Mouse (Mus musculus) testis, adult 2 months (tissue): Measurements from ENCODE around the gene Gpnmb. TPM values are rescaled to one million over a fixed set of nuclear protein-coding genes. Genes with fewer than 3 reads are reported as not detected.

Source experiments
- H3K27ac ChIP-seq: fragments of 200-500 bp; 2 replicates; pipeline ENCODE4 v1.5.1; 2012; ENCODE audit warnings: low read depth, low read length; ENCODE audit not compliant: control insufficient read depth, insufficient read depth
- H3K27me3 ChIP-seq: fragments of 200-500 bp; 2 replicates; pipeline ENCODE4 v1.6.1; 2012; ENCODE audit warnings: mild to moderate bottlenecking, low read length, moderate library complexity; ENCODE audit not compliant: control insufficient read depth, insufficient read depth
- H3K36me3 ChIP-seq: fragments of 200-500 bp; 2 replicates; pipeline ENCODE4 v1.6.1; 2012; ENCODE audit warnings: mild to moderate bottlenecking, low read length; ENCODE audit not compliant: control insufficient read depth, insufficient read depth
- H3K4me1 ChIP-seq: fragments of 200-500 bp; 2 replicates; pipeline ENCODE4 v1.6.1; 2012; ENCODE audit warnings: low read length; ENCODE audit not compliant: control insufficient read depth, insufficient read depth
- H3K4me3 ChIP-seq: fragments of 200-500 bp; 2 replicates; pipeline ENCODE4 v1.5.1; 2012; ENCODE audit warnings: low read depth, mild to moderate bottlenecking, low read length, moderate library complexity, mixed read lengths; ENCODE audit not compliant: control insufficient read depth
- CTCF ChIP-seq: fragments of 200-500 bp; IDR thresholded peaks from 2 replicates; pipeline ENCODE4 v1.5.1; 2012; ENCODE audit warnings: low read depth, mild to moderate bottlenecking, inconsistent platforms, low read length, moderate library complexity; ENCODE audit not compliant: control insufficient read depth, insufficient read depth, insufficient replicate concordance
- POLR2A ChIP-seq: fragments of 200-500 bp; IDR thresholded peaks from 2 replicates; pipeline ENCODE4 v1.6.1; 2012; ENCODE audit warnings: low read depth, mild to moderate bottlenecking, inconsistent platforms, low read length, moderate library complexity; ENCODE audit not compliant: control insufficient read depth
- polyA plus RNA-seq: library from polyadenylated mRNA; depleted of rRNA; stranded (reverse); fragments of >200 nt; gene quantifications from 2 replicates; pipeline ENCODE4 v1.2.3, GENCODE M21; 2012; rRNA removed

Gene Gpnmb
- 0.31 and 7.8 TPM in 2 replicates for polyA plus RNA-seq

DNA sequence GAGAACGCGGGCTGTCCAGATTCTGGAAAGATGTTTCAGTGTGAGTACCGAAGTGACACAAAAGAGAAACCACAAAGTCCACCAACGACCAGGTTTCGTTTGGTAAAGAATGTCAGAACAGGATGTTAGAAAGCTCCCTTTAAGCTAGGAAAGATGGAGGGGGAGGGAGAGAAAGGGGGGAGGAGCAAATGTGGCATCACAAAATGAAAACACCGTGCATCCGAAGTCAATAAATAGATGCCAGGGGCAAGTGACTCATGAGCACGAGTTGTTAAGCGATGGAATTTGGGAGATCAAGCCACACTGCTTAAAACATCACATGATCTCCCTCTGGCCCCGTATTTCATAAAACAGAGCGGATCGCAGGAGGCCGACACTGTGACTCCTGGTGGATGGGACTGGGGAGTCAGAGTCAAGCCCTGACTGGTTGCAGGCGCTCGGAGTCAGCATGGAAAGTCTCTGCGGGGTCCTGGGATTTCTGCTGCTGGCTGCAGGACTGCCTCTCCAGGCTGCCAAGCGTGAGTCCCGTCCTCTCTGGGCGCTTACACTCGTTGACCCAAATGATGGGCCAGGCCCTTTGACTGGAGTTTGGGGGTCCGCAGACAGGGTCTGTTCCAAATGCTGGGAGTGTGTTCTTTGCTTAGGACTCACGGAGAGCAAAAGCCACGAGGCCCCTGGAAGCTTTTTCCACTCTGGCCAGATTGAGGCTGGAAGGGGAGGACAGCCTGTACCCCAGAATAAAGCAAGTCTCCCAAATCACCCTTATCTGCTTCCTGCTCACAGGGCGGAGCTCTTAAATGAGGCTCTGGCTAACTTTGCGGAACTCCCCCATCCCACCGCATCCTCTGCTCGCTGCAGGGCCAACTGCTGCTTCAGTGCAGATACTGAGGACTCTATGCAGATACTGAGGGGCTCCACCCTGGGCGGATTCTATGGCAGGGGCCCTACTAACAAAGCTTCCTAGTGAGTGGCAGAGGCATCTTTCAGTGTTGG, at the start of gene Gpnmb:
Gpnmb (plus strand) TSS at position 272 of the 993 bp plus-strand sequence.
- no peak within 1 kb of the TSS for H3K27ac ChIP-seq
- peaks cover 5% of the 10 kb centered on the region for H3K4me1 ChIP-seq
- H3K36me3 ChIP-seq: no peaks in the 10 kb centered on the region
- TF ChIP-seq POLR2A: no peak
- H3K4me3 ChIP-seq: no peak within 1 kb of the TSS
- no peaks in the 10 kb centered on the region; the same call in 1 of the 2 replicates for H3K27me3 ChIP-seq

DNA sequence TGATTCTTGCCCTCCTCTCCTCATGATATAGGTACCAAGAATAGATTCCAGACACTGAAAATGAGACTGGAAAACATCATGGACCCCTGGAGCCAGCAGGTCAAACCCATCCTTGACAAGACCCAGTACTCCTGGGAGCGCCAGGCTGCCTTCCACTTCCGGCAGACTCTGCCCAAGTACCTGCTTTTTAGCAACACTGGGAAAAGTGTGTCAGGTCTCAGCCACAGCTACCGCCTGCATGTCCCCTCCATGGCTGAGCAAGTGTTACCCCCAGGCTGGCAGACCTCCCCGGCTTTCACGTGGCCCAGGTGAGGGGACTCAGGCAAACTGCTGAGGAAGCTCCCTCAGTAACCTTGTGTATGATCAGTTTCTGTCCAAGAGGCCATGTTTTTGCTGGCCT, 46.4 kb upstream of the Gpnmb start:
- no peaks in the 10 kb centered on the region for H3K4me1 ChIP-seq
- no peak overlapping the region for H3K4me3 ChIP-seq
- no peaks in the 10 kb centered on the region for H3K36me3 ChIP-seq
- H3K27me3 ChIP-seq: no peaks in the 10 kb centered on the region
- TF ChIP-seq CTCF (no peak), POLR2A (no peak)
- no peak overlapping the region for H3K27ac ChIP-seq

DNA sequence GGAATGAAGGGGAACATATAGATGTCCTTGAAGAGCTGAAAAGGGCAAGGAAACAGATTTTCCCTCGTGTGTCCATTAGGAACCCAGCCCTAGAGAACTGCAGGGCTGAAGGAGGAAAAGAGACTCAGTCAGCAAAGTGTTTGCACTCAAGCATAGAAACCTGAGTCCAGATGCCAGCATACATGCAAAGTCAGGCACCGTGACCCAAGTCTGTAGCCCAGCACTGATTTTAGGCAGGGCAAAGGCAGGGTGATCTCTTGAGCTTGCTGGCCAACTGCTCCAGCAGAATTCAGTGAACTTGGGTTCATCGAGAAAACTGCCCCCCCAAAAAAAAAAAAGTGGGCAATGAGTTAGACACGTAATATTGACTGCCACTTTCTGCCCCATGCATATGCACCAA, 44.4 kb upstream of the Gpnmb start:
- TF ChIP-seq CTCF: no peak
- no peak for TF ChIP-seq POLR2A
- Histone ChIP-seq H3K4me1 (no peaks in the 10 kb centered on the region), H3K4me3 (no peak overlapping the region), H3K27me3 (no peaks in the 10 kb centered on the region), H3K36me3 (no peaks in the 10 kb centered on the region), H3K27ac (no peak overlapping the region)

DNA sequence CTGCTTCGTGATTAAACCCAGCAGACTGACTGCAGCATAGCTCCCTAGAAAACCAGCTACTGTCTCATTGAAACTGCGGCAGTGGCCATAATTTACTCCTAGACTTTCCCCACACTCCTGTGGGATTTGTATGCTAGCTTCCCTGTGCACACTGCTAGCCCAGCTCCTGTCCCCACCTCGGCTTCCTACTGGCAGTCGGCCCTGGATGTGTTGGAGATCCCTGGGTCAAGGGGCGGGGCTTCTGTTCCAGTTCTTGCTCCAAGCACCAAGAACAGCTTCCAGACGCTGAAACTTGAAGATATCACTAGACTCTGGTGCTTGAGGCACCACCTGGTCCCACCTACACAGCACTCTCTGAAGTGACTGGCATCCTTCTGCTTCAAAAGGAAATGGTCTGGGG, 38.2 kb upstream of the Gpnmb start:
- no peaks in the 10 kb centered on the region for H3K27me3 ChIP-seq
- H3K36me3 ChIP-seq: no peaks in the 10 kb centered on the region
- no peak overlapping the region for H3K27ac ChIP-seq
- TF ChIP-seq POLR2A: no peak
- no peak for TF ChIP-seq CTCF
- H3K4me3 ChIP-seq: no peak overlapping the region
- no peaks in the 10 kb centered on the region for H3K4me1 ChIP-seq

DNA sequence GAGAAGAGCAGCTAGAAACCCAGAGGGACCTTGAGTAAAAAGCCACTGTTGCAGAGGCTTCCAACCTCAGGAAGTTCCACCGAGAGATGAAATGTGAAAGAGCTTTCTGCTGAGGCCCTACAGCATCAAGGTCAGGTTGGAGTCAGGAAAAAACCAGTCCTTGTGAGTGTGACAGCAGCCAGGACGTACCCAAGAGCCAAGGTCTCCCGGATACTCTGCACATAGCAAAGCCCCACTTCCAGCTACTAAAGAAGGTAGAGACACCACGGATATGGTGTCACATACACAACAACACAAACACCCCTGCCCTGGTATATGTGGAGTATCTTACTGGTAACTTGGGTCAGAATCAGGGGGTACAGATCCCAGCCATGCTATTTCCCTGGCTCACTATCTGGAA, 37.5 kb upstream of the Gpnmb start:
- H3K27me3 ChIP-seq: no peaks in the 10 kb centered on the region
- no peak overlapping the region for H3K27ac ChIP-seq

DNA sequence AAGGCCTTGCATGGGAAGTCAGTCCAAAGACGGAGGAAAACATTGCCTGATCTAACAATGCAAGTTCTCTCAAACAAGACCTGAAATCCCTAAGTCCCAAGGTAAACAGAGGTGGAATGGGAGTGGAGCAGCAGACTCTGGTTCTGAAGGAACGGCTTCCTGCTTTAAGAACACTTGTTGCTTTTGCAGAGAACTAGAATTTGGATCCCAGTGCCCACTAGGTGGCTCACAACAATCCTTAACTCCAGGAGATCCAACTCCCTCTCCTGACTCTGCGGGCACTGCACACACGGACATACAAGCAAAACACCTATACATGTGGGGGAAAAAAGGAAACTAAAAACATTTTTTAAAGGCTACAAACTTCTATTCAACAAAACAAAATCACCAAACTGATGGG, 33.0 kb upstream of the Gpnmb start:
- H3K4me1 ChIP-seq: peaks cover 4% of the 10 kb centered on the region
- TF ChIP-seq CTCF (no peak), POLR2A (no peak)
- H3K36me3 ChIP-seq: no peaks in the 10 kb centered on the region
- H3K27me3 ChIP-seq: no peaks in the 10 kb centered on the region
- H3K4me3 ChIP-seq: no peak overlapping the region
- H3K27ac ChIP-seq: no peak overlapping the region

More for the DNA sequence above, 37.5 kb upstream of the Gpnmb start:
- no peaks in the 10 kb centered on the region for H3K36me3 ChIP-seq
- no peak for TF ChIP-seq POLR2A
- no peak for TF ChIP-seq CTCF
- H3K4me3 ChIP-seq: no peak overlapping the region
- no peaks in the 10 kb centered on the region for H3K4me1 ChIP-seq

DNA sequence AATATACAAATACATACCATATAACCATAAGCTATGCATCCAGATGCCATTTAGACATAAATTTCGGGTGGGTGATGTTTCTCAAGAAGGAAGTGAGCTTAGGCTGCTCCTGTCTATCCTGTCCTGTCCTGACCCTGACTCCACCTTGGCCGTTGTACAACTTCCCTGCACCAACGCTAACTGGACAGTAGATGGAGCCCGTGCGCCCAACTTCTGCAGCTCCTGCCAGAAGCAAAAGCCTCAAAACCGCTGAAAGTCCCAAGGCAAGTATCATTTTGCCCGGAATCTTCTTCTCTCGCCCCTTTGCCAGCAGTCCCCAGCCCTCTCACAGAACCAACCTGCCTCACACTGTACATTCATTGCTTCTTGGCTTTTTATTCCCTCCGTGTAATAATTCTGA, 28.4 kb upstream of the Gpnmb start:
- Histone ChIP-seq H3K27me3 (no peaks in the 10 kb centered on the region), H3K36me3 (no peaks in the 10 kb centered on the region), H3K27ac (no peak overlapping the region), H3K4me1 (peaks cover 7% of the 10 kb centered on the region), H3K4me3 (peak overlapping the region; percentile 49)
- TF ChIP-seq POLR2A (no peak), CTCF (peak; percentile 92; the same call in 1 of the 2 replicates)
